Mouse (Mus musculus) layer of hippocampus, adult 9-11 months (tissue): ENCODE results near the gene Mrpl53.

Experiments
- DNase-seq: peaks from one replicate; pipeline ENCODE4 v3.0.0; 2022

Gene Mrpl53

DNA sequence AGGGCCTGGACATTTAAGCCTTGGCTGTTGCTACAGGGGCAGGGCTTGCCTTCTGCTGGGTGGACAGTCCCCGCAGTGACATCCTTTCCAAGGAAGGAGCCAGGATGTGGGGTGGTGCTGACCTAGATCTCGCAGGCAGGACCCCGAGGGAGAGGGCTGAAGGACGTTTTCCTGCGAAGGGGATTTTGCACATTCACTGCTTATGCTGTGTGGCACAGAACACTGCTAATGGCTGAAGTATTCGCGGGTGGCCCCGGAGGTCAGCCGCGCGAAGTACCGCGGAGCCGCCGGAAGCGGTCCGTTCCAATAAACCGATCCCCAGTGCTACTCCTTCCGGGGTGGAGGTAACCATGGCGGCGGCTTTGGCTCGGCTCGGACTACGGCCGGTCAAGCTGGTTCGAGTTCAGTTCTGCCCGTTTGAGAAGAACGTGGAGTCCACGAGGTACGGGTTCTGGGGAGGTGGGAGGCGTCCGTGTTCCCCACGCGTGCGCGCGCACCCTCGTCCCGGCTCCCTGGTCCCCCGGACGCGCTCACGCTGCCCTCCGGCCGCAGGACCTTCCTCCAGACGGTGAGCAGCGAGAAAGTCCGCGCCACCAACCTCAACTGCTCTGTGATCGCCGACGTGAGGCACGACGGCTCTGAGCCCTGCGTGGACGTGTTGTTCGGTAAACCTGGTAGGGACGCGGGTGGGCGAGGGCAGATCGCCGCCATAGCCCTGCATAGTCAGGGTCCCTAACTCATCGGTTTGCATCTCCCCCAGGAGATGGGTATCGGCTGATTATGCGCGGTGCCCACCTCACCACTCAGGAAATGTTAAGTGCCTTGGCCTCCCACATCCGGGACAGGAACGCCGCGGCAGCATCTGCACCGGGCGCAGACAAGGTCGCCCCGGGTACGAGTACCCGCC lies at the start of gene Mrpl53:
Mrpl53 (plus strand) TSS at position 279 of the 907 bp plus-strand sequence.
- peak; percentile 72 for DNase-seq

GRCm38 (mm10) chr6:83065995-83066394 lies 42.8 kb upstream of the Mrpl53 start:
- DNase-seq = no peak

GRCm38 (mm10) chr6:83066441-83066840 lies 42.4 kb upstream of the Mrpl53 start:
- DNase-seq = no peak

DNA sequence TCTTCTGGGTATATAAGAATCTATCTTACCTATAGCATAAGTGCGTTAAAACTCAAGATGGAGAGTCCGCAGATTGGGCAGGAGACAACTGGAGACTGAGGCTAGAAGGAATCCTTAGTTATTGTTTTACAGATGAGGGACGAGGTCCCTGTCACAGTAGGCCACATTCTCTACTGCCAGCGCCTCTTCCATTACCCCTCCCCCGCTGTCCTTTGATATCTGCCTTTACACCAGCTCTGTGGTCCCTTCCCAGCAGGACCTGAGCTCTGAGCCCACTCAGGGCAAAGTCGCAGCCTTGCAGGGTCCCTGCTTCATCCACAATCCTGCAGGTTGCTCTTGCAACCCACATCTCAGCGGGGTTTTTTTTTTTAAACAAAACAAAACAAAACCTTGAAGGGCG lies 40.6 kb upstream of the Mrpl53 start:
- no peak for DNase-seq

DNA sequence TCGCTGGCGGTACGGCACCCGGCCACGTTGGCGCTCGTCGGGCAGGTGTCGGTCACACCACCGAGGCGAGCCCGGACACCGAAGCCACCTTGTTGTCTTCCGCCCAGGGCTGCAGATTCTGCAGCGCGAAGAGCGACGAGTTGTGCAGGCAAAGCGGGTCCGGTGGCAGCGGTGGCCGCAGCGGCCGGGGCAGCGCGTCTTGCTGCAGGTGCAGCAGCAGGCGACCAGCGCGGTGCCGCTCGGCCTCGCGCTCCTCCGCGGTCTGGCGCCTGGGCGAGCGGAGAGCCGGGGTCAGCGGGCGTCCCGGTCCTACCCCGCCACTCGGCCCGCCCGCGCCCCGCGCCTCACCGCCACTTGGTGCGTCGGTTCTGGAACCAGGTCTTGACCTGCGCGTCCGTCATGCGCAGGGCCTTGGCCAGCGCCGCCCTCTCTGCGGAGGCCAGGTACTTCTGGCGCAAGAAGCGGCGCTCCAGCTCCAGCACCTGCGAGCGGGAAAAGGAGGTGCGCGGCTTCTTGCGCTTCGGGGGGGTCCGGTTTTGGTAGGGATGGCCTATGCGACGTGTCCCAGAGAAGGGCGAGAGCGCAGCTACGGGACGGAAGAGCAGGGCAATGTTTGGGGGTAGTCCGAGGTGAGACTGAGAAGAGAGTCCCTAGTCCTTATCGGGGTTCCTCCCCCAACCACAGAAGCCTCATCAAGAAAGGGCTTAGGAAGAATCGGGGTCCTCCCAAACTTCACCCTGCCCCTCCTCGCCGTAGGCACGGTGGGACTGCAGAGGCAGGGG lies 39.9 kb upstream of the Mrpl53 start:
- DNase-seq = no peak

GRCm38 (mm10) chr6:83069488-83070246 lies 39.2 kb upstream of the Mrpl53 start:
- no peak for DNase-seq

GRCm38 (mm10) chr6:83070247-83070310 lies 38.8 kb upstream of the Mrpl53 start, which contains the start of gene Tlx2:
TSS of gene Tlx2 (minus strand) at chr6:83070293.
- DNase-seq = no peak

GRCm38 (mm10) chr6:83070311-83071219 lies 38.3 kb upstream of the Mrpl53 start:
- no peak for DNase-seq

GRCm38 (mm10) chr6:83071220-83071619 lies 37.6 kb upstream of the Mrpl53 start:
- no peak for DNase-seq

GRCm38 (mm10) chr6:83074979-83075378 lies 33.9 kb upstream of the Mrpl53 start:
- no peak for DNase-seq

DNA sequence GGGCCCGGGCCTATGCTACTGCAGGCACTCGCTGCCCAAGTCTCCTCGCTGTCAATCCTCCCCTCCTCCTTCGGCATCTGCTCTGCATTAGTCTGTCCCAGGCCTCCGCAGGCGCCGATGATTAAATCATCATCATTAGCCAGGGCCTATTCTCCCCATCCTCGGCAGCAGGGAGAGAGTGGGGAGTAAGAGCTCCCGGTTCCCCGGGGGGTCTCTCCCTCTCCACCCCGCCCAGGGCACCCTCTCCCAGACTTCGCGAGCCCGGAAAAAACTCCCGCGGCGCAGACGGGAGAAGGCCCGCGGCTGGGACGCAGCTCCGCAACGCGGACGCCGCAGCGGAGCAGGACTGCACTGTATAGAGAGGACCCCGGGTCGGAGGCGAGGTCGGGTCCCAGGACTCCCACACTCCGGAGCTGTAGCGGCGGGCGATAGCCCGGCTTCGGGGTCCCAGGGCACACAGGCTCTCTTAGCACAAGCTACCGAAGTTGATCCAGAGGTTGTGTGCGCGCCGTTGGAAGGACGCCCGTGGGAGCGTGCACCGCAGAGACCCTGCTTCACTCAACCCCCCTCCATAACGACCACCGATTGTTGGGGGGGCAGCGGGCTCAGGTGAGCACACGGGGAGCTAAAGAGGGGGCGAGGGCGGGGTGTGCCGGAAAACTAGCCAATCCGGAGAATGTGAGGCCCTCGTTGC lies 31.1 kb upstream of the Mrpl53 start, which contains the start of gene Pcgf1:
Pcgf1 (plus strand) TSS at position 240 of the 694 bp plus-strand sequence.
- DNase-seq = peak; percentile 67

GRCm38 (mm10) chr6:83078324-83078858 lies 30.4 kb upstream of the Mrpl53 start:
- peak; percentile 98 for DNase-seq

DNA sequence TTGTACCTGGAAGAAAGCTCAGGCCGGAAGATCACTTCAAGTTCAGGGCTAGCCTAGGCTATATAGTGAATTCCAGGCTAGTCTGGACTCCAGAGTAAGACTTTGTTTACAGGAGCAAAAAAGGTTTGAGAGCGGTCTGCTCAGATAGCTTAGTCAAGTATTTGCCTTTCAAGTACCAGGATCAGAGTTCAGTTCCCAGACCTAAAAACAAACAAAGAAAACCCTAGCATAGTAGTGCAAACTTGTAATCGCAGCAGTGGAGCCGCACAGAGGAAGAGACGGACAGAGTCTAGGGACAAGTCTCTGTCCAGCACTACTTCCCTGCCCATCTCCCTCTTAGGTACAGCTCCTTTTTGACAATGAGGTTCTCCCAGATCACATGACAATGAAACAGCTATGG lies 28.6 kb upstream of the Mrpl53 start:
- no peak for DNase-seq

DNA sequence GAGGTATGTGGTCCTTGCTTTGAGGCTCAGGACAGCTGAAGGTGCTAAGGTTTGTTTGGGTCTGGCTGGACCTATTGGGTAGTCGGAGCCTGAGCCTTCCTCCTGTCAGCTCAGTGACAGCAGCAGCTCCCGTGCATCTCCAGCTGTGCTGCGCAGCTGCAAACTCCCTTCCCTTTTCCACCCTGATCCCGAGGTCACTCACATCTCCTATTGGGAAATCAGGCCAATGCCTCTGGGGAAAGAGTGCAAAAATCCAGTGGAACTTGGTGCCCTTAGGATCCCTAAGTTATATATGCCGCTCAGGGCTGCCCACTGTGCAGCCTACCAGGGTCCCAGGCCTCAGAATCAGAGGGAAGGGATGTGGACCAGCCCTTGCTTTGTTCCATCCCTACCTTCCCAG lies 25.3 kb upstream of the Mrpl53 start:
- DNase-seq = no peak

- no peak for DNase-seq
Measured at GRCm38 (mm10) chr6:83084477-83084876, 24.4 kb upstream of the Mrpl53 start.

GRCm38 (mm10) chr6:83086121-83087035 lies 22.5 kb upstream of the Mrpl53 start, which contains the start of gene Lbx2:
TSS of gene Lbx2 (plus strand) at chr6:83086367.
- no peak for DNase-seq

- no peak for DNase-seq
Measured at GRCm38 (mm10) chr6:83087205-83087925, 21.5 kb upstream of the Mrpl53 start.

DNA sequence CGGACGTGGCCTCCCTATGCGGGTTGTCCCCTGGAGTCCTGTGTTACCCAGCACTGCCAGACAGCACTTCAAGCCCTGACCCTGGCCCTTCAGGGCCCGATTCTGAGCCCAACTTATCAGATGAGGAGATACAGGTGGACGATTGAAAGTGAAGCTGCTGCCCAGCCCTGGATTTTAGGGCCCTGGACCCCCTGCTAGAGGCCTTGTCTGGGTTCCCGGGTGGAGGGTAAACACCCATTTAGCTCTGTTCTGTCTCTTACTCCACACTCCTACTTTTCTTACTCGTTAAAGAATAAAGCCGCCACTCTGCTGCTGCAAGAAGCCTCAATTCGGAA lies 20.9 kb upstream of the Mrpl53 start:
- no peak for DNase-seq

DNA sequence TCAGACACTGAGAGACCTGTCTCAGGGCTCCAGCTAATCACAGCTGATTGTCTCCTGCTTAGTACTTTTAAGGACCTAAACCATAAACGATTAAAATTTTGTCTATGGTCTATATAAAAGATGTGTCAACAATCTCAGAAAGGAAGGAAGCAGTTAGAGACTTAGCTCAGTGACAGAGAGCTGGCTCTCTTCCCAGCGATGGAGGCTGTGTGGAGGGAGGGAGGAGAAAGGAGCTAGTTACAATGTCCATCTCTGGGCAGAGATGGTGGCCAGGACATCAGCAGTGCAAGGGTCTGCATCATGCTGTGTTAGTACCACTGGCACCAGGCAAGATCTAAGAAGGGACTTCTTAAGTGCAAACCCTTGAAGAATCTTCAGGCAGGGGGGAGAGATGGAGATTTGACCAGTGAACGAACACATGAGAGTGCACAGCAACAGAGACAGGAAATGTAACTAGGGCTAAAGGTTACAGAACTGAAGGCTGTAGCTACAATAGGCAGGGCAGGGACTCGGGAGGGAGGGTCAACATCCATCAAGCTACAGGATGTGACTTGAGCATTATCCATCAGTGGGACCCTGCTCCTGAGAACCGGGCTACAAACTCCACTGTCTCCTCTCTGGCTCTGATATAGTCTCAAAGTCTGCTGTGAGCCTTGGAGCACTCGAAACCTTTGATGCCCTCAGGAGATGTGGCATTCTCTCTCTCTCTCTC lies 16.3 kb upstream of the Mrpl53 start:
- no peak for DNase-seq
